Mouse (Mus musculus) liver, adult 2 months (tissue): ENCODE data around the gene Etfb.

Experiments
- CTCF ChIP-seq: fragments of 200-500 bp; IDR thresholded peaks from 2 replicates; pipeline ENCODE4 v1.5.1; 2011; ENCODE audit warnings: low read depth, low read length, control low read depth
- POLR2A ChIP-seq: fragments of 200-500 bp; IDR thresholded peaks from 2 replicates; pipeline ENCODE4 v1.6.1; 2011; ENCODE audit warnings: low read length, control low read depth; ENCODE audit not compliant: insufficient read depth; ENCODE audit errors: extremely low read depth

DNA sequence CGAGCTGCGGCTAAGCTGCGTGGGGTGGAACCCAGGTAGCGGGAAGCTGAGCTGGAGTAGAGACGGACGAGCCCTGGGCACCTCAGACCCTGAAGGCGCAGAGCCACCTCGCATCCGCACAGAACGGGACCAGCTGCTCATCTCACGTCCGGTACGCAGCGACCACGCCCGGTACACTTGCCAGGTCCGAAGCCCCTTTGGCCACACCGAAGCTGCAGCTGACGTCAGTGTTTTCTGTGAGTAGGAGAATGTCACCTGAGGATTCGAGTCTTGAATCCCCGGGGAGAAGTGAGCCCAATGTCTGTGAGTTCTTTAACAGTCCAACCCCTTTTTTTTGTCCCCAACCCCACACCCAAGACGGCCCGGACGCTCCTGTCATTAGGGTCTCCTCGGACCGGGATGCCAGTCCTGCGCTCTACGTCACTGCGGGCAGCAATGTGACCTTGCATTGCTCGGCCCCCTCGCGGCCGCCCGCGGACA is 21.0 kb downstream of the Etfb start:
- 0 out of 2 replicates have a peak, but pooled peaks have one; percentile 17 for TF ChIP-seq CTCF
- TF ChIP-seq POLR2A, result no peak
